Mouse (Mus musculus) thymus, postnatal 10 days (tissue): ENCODE measurements around the gene Nfib.

Source experiments
- DNase-seq, 2 experiments: peaks; one replicate each; pipeline ENCODE4 v3.0.0; 2021; ENCODE audit warnings: low spot score in 2 of 2

Gene Nfib

DNA sequence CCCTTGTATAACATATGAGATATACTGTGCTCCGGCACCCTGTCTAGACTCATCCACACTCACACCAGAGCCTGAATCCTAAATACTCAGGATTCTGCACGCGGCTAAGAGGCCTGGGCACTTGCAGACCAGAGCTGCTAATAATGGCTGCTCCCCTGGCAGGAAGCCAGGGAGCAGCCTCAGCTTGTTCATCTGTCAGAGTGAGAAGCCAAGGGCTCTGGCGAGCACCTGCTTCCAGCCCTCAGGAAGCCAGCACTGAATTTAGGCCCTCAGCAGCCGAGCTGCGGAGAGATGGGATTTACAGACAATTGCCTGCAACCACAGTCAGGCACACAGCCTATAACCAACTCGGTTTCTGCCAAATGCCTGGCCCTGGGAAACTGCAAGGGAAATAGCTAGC is 15.3 kb downstream of the Nfib start:
- no peak for DNase-seq

DNA sequence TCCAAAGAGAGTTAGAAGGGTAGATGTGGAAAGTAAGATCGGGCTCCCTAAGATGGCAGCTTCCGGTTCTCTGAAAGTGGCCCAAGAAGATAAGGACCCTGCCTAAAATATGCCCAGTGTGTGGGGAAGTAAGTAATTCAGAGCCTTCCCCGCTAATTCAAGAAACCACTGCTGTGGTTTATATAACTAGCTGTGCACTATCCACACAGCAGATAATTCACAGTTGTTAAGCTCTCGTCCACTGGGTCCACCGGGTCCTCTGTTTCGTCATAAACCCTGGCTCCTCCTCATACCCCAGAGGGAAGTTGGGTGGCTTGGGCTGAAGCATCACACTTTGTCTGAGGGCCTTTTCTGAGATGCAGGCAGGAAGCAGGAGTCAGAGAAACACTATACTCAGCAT is 19.5 kb downstream of the Nfib start:
- DNase-seq, result no peak

DNA sequence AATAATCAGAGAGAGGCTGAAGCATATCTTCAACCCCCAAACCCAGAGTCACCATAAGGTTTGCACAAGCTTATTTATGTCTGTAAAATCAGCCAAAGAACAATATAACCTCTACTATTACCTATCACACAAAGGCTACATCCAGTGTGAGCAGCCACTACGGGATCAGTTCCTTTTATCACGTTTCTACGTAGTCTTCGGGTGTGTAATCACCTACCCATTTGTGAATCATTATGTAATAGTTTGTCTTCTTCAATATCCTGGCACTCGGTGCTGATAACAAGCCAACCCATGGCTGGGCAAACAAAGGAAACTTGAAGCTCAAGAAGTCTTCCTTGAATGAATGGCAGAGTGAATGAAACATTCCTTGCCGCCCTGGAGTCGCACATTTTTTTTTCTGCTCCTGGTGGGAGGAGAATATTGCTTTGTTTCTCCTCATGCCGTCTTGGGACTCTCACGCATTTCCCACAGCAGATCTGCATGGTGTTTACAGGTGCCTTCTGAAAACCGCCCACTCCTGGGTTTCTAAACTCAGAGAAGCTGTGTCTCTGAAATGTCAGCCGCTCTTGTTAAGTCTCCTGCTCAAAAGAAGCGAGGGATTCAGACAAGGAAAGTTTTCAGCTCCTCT is 21.3 kb downstream of the Nfib start:
- no peak for DNase-seq

DNA sequence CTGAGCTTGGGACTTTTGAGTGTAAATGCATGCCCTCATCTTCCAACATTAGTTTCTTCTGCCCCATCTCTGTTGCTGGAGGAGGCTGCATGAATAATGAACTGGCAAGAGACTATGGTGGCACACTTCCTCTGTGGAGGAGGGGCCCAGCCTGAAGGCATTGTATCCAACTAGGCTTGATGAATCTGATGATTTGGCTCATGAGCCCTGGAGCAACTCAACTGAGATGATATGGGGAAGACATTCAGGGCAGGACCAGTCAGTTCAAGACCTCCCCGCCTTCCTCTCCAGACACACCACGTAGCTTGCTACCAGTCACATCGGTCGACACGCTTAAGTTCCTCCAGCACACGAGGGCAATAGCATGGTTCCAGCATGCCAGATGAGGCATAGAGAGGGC is 22.0 kb downstream of the Nfib start:
- no peak for DNase-seq

DNA sequence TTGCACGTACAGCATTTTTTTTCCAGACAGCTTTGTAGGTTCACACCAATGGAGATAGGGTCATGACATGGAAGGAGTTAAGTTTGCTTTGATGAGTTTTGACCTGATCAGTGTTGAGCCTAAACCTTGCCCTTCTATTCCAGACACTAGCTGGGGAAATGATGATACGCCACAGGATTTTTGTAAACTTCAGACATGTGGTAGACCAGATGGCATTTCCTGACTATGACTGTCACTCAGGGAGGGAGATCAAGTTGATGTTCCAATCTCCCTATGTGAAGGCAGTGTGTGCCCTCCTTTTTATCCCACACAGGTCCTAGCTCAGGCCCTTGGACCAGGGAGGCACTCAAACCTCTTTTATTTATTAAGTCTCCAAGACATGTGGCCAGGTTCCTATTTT is 29.4 kb downstream of the Nfib start:
- DNase-seq, result no peak

DNA sequence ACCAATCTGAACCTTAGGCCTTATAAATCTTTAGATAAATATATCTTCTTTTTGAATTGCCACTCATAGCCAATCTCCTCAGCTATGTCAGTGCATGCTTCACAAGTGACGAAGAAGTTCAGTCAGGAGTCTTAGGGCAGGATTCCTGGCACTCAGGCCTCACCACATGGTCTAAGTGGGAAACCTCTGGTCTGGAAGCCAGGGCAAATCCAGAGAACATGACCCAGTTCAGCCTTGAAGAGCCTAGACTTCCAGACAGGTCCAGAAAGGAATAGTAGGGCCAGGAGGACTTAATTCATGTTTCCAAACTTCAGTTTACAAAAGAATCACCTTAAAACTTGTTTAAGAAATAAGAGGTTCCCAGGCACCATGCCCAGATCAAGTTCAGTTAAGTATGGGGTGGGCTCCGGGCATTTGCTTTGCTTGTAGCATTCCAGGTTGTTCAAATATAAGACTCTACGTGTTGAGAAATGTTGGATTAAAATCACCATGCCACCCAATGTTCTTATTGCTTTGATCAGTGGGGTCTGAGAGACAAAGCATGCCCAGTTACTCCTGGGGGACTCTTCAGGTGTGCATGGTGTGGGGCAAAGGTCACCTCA is 38.2 kb downstream of the Nfib start:
- no peak for DNase-seq

DNA sequence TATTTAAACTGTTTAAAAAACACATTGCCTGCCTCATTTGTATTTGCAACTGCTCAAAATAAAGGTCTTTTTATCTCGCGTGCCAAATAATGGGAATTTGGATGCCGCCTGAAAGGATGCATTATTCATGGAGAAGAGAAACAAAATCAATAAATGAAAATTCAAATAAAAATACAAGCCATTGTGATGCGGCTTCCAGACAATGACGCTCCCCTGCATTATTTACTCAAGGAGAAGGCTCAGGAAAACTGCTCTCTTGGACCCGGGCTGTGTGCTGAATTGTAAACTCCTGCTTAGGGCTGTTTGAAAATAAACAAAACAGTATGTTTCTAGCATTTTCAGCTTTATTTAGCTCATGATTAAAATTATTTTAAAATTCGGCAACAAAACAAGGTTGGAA is 41.1 kb downstream of the Nfib start:
- DNase-seq, result no peak

DNA sequence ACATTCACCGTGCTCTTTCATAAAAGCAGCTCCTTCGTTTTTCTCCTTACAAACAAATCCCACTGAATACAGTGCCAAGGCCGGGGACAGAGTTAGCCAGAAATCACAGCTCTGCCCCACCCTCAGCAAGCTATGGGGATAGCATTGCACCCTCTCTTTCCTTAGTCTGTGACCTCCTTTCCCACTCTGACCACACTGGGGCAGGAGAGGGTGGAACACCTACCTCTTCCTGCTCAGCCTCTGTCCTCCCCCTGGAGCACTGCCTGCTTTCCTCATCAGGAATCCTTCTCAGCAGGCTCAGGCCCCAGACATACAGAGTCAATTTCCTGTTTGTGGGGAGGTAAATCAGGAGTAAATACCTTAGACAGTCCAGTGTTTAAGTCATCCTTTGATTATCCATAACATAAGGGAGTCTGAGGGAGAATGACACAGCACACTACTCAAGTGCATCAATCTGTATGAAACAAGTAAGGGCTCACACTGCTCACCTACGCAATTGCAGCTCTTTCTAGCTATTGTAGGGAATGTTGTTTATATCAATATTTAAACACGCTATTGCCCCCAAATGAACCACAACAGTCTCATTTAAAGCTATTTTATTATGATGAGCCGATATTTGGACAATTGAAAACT is 41.7 kb downstream of the Nfib start:
- no peak for DNase-seq

DNA sequence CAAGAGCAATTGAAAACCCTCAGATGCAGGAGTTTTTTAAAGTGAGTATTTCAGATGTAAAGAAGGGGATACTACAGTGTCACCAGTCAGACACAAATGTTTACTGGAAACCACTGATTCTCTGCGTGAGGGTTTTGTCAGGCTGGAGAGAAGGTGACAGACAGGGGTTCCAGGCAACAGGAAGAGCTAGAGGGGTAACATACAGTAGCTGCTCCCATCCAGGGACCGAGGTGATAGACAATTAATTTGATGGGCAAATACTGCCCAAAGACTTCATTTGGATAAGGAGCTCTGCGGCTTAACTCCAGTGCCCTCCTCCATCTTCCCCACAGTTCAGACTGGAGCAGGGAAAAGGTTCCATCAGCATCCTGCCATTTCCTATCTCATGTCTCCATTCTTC is 42.9 kb downstream of the Nfib start:
- DNase-seq, result no peak

DNA sequence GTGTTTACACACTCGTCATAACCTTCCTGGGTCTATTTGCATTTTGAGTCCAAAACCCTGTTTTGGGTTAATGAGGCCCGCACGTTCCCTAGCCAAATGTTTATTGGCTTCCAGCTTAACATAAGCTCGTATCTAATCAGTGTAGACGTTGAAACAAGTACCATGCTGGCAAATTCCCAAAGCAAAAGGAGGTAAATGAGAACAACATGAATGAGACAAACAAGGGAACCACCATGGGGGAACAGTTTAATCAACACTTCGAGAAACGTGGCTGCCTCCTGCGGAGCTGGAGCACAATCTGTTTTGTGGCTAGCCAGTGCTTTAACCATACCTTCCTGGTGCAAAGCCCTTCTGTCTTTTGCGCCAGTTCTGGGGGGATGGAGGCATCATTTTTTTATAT is 43.3 kb downstream of the Nfib start:
- DNase-seq, result no peak

DNA sequence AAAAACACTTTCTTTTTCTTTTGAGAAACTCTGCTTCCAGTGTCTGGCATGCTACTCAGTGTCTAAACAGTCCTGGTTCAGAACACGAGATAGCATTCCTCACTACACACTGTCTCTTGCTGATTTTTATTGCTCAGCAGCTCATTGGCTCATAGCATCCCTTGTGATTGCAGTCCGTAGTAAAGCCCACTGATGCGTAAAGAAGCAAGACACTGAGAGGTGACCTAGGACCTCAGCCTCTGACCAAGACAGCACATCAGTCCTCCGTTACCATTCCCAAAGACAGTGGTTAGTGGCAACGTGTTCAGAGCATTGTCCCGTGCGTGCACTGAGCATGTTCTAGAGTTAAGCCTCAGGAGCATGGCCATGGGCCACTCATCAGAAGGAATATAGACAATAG is 44.3 kb downstream of the Nfib start:
- DNase-seq, result no peak

DNA sequence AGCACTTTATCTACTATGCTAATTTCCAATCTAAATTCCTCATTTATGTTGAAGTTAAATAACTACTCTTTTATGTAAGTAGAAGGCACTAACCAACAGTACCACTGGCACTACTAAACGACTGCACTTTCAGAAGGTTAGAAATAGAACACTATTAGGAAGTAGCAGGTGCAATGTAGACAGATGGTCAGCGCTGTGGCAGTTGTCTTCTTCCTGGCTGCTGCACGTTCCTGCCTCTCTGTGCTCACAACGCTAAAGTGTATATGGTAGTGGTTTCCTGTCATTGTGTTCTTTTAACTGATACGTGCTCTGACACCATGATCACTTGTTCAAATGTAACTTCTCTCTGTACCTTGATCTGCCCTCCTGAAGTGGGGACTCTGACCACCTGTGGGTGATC is 59.9 kb downstream of the Nfib start:
- DNase-seq, result no peak

DNA sequence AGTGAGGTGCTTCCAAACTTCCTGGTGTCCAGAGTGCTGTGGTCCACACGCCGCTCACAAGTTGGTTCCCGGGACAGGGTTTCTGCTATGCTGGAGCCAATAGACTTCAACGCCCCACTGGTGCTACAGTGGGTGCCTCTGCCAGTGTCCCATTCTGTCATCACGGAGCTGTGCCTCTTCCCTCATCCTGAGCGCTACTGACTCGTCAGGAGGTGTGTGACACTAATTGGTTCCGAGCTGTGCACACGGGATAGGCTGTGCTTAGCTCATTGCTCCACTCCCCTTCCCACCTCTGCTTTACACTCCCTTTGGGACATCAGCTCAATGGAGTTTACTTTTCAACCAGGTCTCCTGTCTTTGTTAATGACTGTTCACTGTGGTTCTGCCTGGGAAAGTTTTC is 60.8 kb downstream of the Nfib start:
- DNase-seq, result no peak

DNA sequence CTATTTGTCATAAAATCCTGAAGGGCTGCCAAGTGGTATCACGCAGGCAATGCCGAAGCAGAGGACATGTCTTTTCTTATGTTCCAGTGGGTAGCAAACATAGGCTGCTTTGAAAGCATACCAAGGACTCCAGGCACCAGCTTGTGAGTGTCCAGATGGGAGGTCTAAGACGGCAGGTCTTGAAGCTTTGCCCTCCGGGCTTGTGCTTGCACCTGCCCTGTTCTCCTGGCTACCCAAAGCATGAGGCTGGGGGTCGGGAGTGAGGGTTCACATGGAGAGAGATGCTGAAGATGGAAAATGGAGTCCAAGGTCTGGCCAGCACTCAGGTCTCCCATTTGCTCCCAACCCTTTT is 61.8 kb downstream of the Nfib start:
- no peak for DNase-seq

DNA sequence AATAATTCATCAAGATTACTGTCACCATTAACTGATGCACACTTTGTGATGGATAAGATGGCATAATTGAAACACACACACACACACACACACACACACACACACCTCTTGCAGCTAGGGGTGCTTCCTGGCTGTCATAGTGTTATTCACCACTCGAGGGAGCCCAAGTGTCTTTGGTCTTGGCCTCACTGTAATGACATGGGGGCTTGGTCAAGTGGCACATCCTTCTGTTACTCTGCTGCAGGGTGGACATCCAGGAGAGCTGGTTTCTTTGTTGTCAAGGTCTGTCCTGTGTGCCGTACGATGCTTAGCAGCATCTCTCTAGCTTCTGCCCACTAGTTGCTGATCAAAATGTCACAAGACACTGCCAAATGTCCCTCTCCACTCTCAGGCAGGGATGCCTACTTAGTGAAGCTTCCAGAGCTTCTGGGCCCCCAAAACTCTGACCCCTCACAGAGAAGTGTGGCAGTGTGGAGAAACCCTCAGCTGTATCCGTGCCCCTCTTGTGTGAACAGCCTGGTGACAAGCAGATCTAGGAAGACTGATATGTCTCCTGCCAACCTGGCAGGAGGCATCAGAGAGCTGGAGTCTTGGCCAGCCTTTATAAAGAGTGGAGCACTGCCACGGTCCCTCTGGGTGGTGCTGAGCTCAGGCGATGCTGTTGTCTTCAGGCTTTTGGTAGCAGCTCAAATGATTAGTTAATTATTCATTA is 62.4 kb downstream of the Nfib start:
- DNase-seq, result no peak

DNA sequence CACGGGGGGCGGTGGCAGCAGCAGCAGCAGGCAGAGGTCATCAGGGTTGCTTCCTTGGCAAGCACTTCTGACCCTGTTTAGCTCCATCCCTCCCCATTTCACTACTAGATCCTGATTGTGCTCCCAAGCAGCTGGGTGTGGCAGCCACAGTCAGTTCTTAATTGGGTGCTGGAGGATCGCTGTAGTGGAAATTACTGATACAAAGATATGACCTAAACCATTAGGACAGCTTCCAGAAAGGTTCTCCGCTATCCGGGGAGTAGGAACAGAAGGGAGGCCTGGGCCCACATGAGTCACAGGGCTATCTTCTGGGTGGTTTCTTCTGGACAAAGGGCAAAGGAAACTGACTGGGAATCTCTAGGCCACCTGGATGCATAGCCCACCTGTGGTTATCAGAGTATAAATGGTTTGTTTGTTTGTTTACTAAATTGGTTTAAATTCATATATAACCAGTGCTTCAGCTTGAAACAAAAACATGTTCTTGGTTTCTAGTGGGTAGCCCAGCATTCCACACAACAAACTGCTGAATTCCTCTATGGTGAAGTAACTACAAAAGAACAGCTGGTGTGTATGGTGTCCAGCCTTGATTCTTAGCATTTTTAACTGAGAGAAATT is 64.4 kb downstream of the Nfib start:
- no peak for DNase-seq

DNA sequence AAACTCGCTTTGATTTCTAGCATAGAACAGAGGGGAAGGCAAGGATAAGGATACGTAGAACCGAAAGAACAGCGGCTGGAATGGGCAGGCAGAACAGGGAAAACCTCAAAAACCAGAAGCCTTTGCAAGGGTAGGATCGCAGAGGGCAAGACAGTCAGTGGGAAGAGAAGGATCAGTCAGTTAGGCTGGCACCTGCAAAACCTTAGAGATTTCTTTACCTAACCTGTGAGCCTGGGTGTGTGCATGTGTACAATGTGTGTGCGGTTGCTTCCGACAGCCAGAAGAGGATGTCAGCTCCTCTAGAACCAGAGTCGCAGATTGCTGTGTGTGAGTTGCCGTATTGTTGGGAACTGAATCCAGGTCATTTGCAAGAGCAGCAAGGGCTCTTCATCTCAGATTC is 67.3 kb downstream of the Nfib start:
- DNase-seq, result no peak

DNA sequence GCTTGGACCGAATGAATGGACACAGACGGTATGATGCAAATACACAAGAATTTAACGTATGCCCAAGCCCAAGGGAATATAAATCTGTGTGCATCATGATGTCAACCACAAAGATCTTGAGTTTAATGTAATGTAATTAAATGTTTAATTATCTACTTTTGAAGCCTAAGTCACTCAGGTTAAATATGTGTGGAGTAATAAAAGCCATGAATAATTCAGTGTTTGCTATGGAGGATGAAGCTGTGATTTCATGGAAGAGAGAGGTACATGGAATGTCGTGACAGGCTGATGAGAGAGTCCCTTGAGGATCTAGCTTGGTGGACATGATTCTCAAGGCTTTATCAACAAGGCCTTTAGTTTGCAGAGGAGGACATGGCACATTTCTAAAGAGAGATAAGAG is 67.9 kb downstream of the Nfib start:
- DNase-seq, result no peak

DNA sequence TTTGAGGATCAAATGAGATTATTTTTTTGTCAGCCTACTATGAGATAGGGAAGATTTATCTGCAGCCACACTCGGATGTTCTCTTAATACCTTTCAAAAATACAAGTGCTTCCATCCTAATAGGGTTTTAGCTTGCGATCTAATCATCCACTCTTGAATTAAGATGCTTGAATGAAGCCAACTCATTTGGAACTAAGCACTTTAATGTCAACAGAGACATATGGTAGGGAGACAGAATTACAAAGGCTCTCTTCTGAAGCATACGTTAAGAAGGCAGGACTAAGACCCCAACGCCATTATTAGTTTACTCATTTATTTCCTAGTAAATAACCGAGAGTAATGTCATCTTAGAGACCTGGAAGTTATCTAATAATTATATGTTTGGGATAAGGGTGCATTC is 68.9 kb downstream of the Nfib start:
- no peak for DNase-seq

DNA sequence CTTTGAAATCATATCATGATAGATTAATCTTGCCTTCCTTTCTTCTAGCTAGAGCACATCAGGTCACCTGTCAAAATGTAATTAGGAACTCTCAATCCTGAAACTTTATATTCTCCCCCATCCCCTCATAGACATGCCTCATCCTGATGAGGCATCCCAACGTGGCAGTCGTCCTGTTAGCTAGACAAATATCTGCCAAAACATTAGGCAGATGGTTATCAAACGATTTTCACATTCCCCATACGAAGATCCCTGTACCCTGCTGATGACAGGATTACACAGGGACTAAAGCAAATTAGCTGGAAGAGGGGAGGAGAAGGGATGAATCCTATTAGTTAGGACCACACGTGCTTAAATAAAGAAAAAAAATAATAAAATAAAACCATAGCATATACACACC is 69.7 kb downstream of the Nfib start:
- no peak for DNase-seq

DNA sequence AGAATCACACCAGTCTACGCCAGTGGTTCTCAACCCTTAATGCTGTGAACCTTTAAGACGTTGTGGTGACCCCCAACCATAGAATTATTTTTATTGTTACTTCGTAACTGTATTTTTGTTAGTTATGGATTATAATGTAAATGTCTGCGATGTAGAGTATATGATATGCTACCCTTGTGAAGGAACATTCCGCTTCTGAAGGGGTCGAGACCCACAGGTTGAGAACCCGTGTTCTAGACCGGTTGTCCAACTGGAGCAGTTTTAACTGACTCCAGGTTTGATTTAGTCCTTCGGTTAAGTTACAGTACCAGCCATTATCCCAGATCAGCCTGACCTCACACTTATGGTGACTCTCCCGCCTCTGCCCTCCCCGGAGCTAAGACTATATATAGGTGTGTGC is 70.4 kb downstream of the Nfib start:
- DNase-seq, result no peak

DNA sequence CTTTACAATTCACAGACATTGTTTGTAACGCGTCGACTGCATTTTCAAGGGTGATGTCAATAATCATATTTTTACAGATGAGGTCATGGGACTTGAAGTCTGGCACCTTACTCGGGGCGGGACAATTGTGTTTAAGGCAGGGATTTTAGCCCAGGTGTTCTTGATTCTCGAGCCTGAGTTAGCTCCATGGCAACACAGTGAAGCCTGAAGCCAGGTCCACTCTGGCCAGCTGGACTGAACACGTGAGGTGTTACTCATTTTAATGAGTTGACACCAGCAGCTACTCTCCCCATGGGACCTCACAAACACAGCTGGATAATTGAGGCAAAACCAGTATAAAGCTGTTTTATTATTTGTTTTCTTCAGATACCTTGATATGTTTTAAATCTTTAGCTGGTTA is 71.2 kb downstream of the Nfib start:
- no peak for DNase-seq
